Mouse (Mus musculus): ENCODE measurements around the gene Gm21976. TPM values are rescaled to one million over a fixed set of nuclear protein-coding genes. Genes with fewer than 3 reads are reported as not detected.

Gm21976 gene
- total RNA-seq, 2 experiments from 2014 or later = not detected

GRCm38 (mm10) chr13:98351527-98351926 lies 71.8 kb downstream of the Gm21976 start:
- DNase-seq = no peak
- intact Hi-C loops (cut with DNase I) = no loop called here

- intact Hi-C loops (cut with DNase I) = no loop called here
- no peak for DNase-seq
Measured at GRCm38 (mm10) chr13:98352381-98352975, 72.8 kb downstream of the Gm21976 start.

GRCm38 (mm10) chr13:98353709-98354089 lies 74.0 kb downstream of the Gm21976 start:
- intact Hi-C loops (cut with DNase I) = no loop called here
- DNase-seq = no peak

- DNase-seq = peak in 1 of 2 experiments; percentile 23
- intact Hi-C loops (cut with DNase I) = no loop called here
Measured at GRCm38 (mm10) chr13:98354090-98354801, 74.6 kb downstream of the Gm21976 start, which contains the start of gene Foxd1. TSS of gene Foxd1 (plus strand) at chr13:98354242.

GRCm38 (mm10) chr13:98354871-98355558 lies 75.3 kb downstream of the Gm21976 start:
- peak in 1 of 2 experiments; percentile 23 for DNase-seq
- intact Hi-C loops (cut with DNase I) = loop anchor here (5.0 kb wide), 1 partner anchor 142 kb away; no protein-coding TSS in a partner anchor

GRCm38 (mm10) chr13:98355559-98356111 lies 75.9 kb downstream of the Gm21976 start:
- intact Hi-C loops (cut with DNase I) = loop anchor here (5.0 kb wide), 1 partner anchor 142 kb away; no protein-coding TSS in a partner anchor

GRCm38 (mm10) chr13:98356176-98356972 lies 76.7 kb downstream of the Gm21976 start:
- DNase-seq = no peak
- intact Hi-C loops (cut with DNase I) = loop anchor here (5.0 kb wide), 1 partner anchor 141 kb away; no protein-coding TSS in a partner anchor

More at GRCm38 (mm10) chr13:98355559-98356111, 75.9 kb downstream of the Gm21976 start:
- peak in 1 of 2 experiments; percentile 21 for DNase-seq

Other genes with a start within 250 kb of the Gm21976 start
- gene Arhgef28, start 73.4 kb upstream of the Gm21976 start, total RNA-seq (2021) = 1 to 10 TPM; 2.8 to 3.7 TPM
- 1 to 10 TPM; 2.6 to 4.0 TPM for gene Utp15, start 16.8 kb upstream of the Gm21976 start, total RNA-seq (2021)
- 10 to 100 TPM; 11.5 to 14.2 TPM for gene Ankra2, start 16.8 kb upstream of the Gm21976 start, total RNA-seq (2021)
- gene Btf3, start 37.1 kb downstream of the Gm21976 start, total RNA-seq (2021) = 100 to 1,000 TPM; 186 to 222 TPM
- gene Foxd1, start 74.4 kb downstream of the Gm21976 start, total RNA-seq (2021) = under 1 TPM in 1 of 2 experiments, not detected in 1; 0.17 TPM
- not detected for gene Gm10320, start 212.1 kb downstream of the Gm21976 start, total RNA-seq (2021)

All from gastrocnemius, postnatal 36 days (tissue).